Mouse (Mus musculus) lung, postnatal 0 days (tissue): ENCODE results near the gene Trcg1.

Experiments
- CTCF ChIP-seq: IDR thresholded peaks from 2 replicates; pipeline ENCODE4 v1.5.1; 2016; ENCODE audit warnings: antibody characterized with exemption, mild to moderate bottlenecking
- EP300 ChIP-seq: IDR thresholded peaks from 2 replicates; pipeline ENCODE4 v1.6.1; 2016; ENCODE audit warnings: antibody characterized with exemption, mild to moderate bottlenecking, control low read depth

DNA sequence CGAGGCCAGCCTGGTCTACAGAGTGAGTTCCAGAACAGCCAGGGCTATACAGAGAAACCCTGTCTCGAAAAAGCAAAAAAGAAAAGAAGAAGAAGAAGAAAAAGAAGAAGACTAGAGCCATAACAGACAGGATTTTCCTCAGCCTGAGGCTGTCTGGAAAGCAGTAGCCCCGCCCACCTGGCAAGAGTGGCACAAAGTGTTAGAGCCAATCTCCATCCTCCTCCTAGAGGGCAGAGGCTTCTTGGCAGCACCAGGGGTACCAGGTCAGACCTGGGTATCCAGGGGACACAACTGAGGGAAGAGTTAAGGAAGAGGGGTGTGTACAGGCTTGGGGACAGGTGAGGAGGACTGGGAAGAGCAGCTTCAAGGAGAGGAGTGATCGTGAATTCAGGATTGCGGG is 1.3 kb downstream of the Trcg1 start:
- TF ChIP-seq CTCF: no peak
- TF ChIP-seq EP300: no peak
